Mouse (Mus musculus) spleen, adult 2 months (tissue): Measurements from ENCODE around the gene Clic1. TPM values are rescaled to one million over a fixed set of nuclear protein-coding genes. Genes with fewer than 3 reads are reported as not detected.

Experiments
- DNase-seq, 2 experiments: peaks; one replicate each; pipeline versions ENCODE4 v3.0.0 to v3.0.0-alpha.2; 2012 to 2021; ENCODE audit warnings: low spot score in 2 of 2, low read depth in 1 of 2
- H3K27ac ChIP-seq: fragments of 200-500 bp; 2 replicates; pipeline ENCODE4 v1.5.1; 2012; ENCODE audit warnings: low read length, inconsistent platforms; ENCODE audit not compliant: insufficient read depth
- H3K27me3 ChIP-seq: fragments of 200-500 bp; 2 replicates; pipeline ENCODE4 v1.6.1; 2012; ENCODE audit warnings: mild to moderate bottlenecking, moderate library complexity, low read length, inconsistent platforms; ENCODE audit not compliant: control insufficient read depth, insufficient read depth
- H3K36me3 ChIP-seq: fragments of 200-500 bp; 2 replicates; pipeline ENCODE4 v1.6.1; 2012; ENCODE audit warnings: mild to moderate bottlenecking, low read length, inconsistent platforms; ENCODE audit not compliant: control insufficient read depth, insufficient read depth
- H3K4me1 ChIP-seq: fragments of 200-500 bp; 2 replicates; pipeline ENCODE4 v1.6.1; 2011; ENCODE audit warnings: inconsistent platforms; ENCODE audit not compliant: control insufficient read depth, insufficient read depth, insufficient read length
- H3K4me3 ChIP-seq: fragments of 200-500 bp; 2 replicates; pipeline ENCODE4 v1.5.1; 2011; ENCODE audit warnings: mild to moderate bottlenecking, inconsistent platforms; ENCODE audit not compliant: insufficient read depth, insufficient read length; ENCODE audit errors: extremely low read depth
- CTCF ChIP-seq: fragments of 200-500 bp; IDR thresholded peaks from 2 replicates; pipeline ENCODE4 v1.5.1; 2011; ENCODE audit warnings: mild to moderate bottlenecking, inconsistent platforms; ENCODE audit not compliant: insufficient read depth, insufficient read length, insufficient replicate concordance; ENCODE audit errors: extremely low read depth
- POLR2A ChIP-seq: fragments of 200-500 bp; IDR thresholded peaks from 2 replicates; pipeline ENCODE4 v1.6.1; 2011; ENCODE audit warnings: low read depth, low read length, inconsistent platforms
- WGBS: fragments of 180-500 bp; shearing (Covaris S2); methylation state at CpG from one replicate; pipeline ENCODE4 v1.1.7; 2018; 5-methylcytosine and 5-hydroxymethylcytosine counted together
- polyA plus RNA-seq: library from polyadenylated mRNA; depleted of rRNA; stranded (reverse); fragments of >200 nt; gene quantifications from 2 replicates; pipeline ENCODE4 v1.2.3, GENCODE M21; 2012

Gene Clic1
- polyA plus RNA-seq, 1 experiment = 123 TPM

DNA sequence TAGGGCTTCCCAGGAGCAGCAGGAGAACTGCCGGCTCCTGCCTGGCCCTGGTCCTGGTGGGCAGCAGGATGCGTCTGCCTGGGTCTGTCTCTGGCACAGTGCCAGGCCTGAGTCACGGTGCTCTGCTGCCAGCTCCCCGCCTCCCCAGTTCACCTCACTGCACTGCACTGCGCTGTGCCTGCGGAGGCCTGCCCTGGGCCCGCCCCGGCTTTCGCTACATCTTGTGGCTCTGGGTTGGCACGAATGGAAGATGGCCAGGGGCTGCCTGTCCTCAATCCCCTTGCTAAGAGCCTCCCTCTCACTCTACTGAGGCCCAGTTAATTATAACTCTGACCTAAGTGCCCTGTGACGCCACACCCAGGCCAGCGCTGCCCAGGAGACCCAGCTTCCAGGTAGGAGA is 33.4 kb upstream of the Clic1 start, which contains the start of gene Vwa7:
Gene Vwa7, plus strand, starts transcription at position 204 of the 400 bp plus-strand sequence.
- DNase-seq = no peak

GRCm38 (mm10) chr17:35016791-35017705 is 32.7 kb upstream of the Clic1 start:
- 70% methylated on average over 10 of the region's 10 CpGs for WGBS
- H3K36me3 ChIP-seq = peaks cover 42% of the 10 kb centered on the region
- H3K4me3 ChIP-seq = no peak overlapping the region
- peaks cover 13% of the 10 kb centered on the region for H3K4me1 ChIP-seq
- H3K27me3 ChIP-seq = no peaks in the 10 kb centered on the region
- no peak for TF ChIP-seq POLR2A
- TF ChIP-seq CTCF = no peak
- no peak for DNase-seq
- no peak overlapping the region for H3K27ac ChIP-seq

More for the DNA sequence above, 33.4 kb upstream of the Clic1 start, which contains the start of gene Vwa7:
- 55% methylated on average over 12 of the region's 12 CpGs for WGBS
- H3K4me1 ChIP-seq = peaks cover 13% of the 10 kb centered on the region
- H3K27me3 ChIP-seq = no peaks in the 10 kb centered on the region
- no peak within 1 kb of the TSS for H3K4me3 ChIP-seq
- no peak for TF ChIP-seq CTCF
- no peak for TF ChIP-seq POLR2A
- peaks cover 49% of the 10 kb centered on the region for H3K36me3 ChIP-seq
- no peak within 1 kb of the TSS for H3K27ac ChIP-seq

- H3K4me1 ChIP-seq = peaks cover 13% of the 10 kb centered on the region
Observed at GRCm38 (mm10) chr17:35017706-35018030, 32.1 kb upstream of the Clic1 start.

DNA sequence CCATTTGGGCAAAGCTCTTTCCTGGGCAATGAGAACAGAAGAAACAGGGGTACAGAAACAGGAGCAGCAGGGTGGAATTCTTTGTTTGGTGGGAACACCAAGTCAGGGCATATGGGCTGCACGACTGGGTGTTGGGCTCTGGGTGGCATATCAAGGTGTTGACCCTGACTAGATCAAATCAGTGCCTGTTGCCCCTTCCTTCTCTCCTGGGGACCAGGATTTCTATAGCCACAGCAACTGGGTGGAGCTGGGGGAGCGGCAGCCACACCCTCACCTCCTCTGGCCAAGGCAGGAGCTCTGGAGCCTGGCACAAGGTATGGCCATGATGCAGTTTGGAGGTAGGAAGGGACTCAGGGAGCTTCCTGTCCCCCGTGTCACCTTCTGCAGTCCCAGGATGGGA is 31.6 kb upstream of the Clic1 start:
- DNase-seq = no peak
- Histone ChIP-seq H3K4me3 (no peak overlapping the region), H3K27ac (no peak overlapping the region), H3K36me3 (peaks cover 31% of the 10 kb centered on the region), H3K27me3 (no peaks in the 10 kb centered on the region), H3K4me1 (peaks cover 13% of the 10 kb centered on the region)
- WGBS = 80% methylated on average over 3 of the region's 3 CpGs
- TF ChIP-seq POLR2A (no peak), CTCF (no peak)

More at GRCm38 (mm10) chr17:35017706-35018030, 32.1 kb upstream of the Clic1 start:
- H3K27ac ChIP-seq = no peak overlapping the region
- TF ChIP-seq CTCF (no peak), POLR2A (no peak)
- no peak for DNase-seq
- H3K36me3 ChIP-seq = peaks cover 36% of the 10 kb centered on the region
- no peaks in the 10 kb centered on the region for H3K27me3 ChIP-seq
- 66% methylated on average over 14 of the region's 14 CpGs for WGBS
- H3K4me3 ChIP-seq = no peak overlapping the region

GRCm38 (mm10) chr17:35019894-35020293 is 29.9 kb upstream of the Clic1 start:
- DNase-seq = no peak
- WGBS = 96% methylated on average over 11 of the region's 11 CpGs
- peaks cover 22% of the 10 kb centered on the region for H3K4me1 ChIP-seq

DNA sequence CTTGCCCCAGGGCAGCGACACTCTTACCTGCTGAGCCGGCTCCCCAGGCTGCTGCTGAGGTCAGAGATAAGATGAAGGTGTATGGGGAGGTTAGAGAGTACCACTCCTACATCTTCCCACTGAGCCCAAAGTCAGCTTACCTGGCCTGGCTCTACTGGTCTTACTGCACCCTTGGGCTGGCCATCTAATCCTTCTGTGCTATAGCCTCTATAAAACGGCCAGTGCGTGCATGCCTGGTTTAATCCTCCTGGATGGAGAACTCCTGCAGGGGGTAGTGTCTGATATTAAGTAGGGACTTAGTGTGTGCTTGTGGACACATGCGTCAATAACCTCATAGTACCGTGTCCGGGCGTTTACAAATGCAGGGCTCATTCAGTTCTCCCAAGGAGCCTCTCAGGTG is 29.2 kb upstream of the Clic1 start:
- Histone ChIP-seq H3K4me1 (peaks cover 23% of the 10 kb centered on the region), H3K27ac (no peak overlapping the region), H3K4me3 (no peak overlapping the region), H3K27me3 (no peaks in the 10 kb centered on the region), H3K36me3 (peaks cover 8% of the 10 kb centered on the region)
- no peak for DNase-seq
- TF ChIP-seq CTCF (no peak), POLR2A (no peak)
- 93% methylated on average over 8 of the region's 8 CpGs for WGBS

More at GRCm38 (mm10) chr17:35019894-35020293, 29.9 kb upstream of the Clic1 start:
- no peaks in the 10 kb centered on the region for H3K27me3 ChIP-seq
- H3K4me3 ChIP-seq = no peak overlapping the region
- TF ChIP-seq CTCF = no peak
- no peak for TF ChIP-seq POLR2A
- H3K27ac ChIP-seq = no peak overlapping the region
- H3K36me3 ChIP-seq = peaks cover 15% of the 10 kb centered on the region

DNA sequence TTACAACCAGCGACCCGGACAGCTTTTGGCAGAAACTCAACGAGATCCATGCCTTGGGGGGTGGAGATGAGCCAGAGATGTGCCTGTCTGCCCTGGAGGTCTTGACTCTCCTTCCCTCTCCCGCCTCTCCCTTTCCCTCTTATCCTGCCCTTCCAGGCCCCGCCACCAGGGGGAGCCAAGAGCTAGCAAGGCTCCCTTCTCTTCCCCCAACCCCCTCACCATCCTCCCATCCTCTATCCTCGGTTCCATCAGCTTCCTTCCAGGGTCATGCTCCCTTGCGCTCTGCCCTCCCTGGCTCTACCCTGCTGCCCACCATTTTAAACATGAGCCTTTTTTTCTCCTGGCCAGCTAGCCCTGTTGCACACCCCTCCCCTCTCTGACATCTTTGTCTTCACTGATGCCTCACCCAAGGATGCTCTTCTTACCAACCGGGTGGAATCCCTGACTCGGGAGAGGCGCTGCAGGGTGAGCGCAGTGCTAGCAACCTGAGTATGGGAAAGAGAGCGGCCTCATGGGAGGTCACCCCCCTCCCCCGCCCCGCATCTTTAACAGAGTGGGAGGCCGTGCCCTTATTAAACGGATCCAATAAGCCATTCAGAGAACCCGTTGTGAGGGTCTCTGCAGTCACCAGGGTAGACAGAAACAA is 28.5 kb upstream of the Clic1 start:
- Histone ChIP-seq H3K27ac (peak overlapping the region; percentile 22; the same call in 1 of the 2 replicates), H3K36me3 (peaks cover 1% of the 10 kb centered on the region), H3K27me3 (no peaks in the 10 kb centered on the region), H3K4me3 (no peak overlapping the region), H3K4me1 (peaks cover 20% of the 10 kb centered on the region)
- peak; percentile 48 to 81 for DNase-seq
- 30% methylated on average over 17 of the region's 17 CpGs for WGBS
- TF ChIP-seq CTCF (peak; percentile 98), POLR2A (no peak)
